Mouse (Mus musculus) Muller cell, postnatal 12 days (primary cell): ENCODE data around the gene Hyal3.

ENCODE experiments used
- DNase-seq: peaks from one replicate; pipeline ENCODE4 v3.0.0-alpha.2; 2015; ENCODE audit errors: inconsistent ontology term

Gene Hyal3

DNA sequence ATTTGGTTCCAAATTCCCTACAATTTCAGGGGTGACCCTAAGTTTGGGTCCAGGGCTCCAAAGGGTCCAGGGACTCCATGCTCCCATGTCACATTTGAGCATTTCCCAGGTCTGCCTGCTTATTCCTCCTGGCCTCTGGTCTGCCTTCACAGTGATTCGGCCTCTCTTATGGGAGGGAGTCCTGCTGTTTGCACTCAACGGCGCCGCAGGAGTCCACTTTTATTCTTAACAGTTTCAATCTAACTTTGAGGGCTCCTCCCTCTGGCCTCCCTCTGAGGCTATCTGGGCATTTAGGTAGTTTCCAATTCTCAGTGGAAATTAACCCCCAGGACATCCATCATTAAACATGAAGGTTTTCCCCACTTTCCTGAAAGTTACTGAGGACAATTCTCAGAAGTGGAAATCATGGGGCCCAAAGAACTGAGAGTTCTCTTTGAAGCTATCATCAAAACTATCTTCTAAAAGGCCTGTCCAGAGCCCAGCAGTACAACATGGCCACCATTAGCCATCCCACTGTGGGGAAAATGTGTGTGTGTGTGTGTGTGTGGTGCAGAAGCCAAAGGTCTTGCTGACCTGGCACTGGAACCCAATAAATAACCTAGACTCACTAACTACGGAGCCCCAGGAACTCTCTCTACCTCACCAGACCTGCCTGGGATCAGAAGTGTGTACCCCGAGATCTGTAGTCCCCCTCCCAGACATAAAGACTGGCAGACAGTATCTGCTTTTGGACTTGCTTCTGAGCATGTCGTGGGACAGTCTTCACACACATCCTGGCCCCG, 13.9 kb downstream of the Hyal3 start:
- no peak for DNase-seq

DNA sequence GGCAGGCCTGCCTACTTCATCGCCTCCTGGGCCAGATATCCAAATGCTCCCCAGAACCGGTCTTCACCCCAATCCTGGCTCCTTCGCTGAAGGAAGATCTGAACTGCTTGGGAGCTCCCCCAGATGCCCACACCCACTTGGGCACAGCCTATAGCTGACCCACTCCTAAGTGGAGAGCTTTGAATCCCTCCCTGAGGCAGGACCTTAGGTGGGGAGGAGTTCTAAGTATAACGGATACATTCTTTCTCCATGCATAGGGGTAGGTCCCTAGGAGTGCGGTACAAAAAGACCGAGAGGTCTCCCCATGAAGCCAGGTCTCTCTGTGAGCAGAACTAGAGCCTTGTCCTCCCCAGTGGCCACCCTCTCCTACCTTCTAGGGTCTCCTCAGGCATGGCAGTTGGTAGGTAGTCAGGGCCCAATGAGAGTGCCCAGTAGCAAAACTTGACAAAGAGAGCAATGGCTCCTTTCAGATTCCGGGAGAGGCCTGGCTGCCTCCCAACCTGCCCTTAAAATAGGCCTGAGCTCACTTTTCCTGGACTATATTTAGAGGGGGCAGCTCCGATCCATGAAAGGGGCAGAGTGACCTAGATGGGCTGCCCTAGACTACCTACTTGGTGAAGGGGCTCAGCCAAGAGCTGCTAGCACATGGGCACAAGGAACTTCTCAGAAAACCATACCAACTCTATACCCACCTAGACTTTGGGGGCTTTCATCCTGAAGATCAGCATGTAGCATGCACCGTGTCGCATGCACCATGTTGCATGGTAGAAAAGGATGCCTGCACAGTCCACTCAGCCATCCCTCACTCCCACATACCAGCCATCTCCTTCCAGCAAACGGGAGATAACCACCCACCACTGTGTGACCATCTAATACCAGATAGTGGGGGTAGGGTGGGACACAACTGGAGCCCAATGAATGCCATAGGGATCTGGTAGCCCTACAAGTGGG, 16.3 kb downstream of the Hyal3 start:
- no peak for DNase-seq

DNA sequence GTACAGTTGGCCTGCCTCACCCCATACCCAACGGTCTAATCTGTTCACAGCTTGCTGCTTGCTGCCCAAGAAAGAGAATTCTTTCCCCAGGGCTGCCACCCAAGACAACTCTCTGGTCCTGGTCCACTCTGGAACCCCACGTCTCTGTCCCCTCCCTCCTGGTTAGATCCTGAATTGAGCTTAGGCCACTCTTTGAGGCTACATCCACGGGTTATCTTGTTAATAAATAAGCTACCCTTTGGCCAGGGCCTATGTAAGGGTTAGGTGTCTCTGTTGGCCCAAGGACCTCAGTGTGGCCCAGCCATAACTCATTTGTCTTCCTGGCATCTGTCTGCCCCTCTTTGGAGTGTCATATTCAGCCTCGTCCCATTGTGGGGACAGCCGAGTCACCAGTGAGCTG, 17.8 kb downstream of the Hyal3 start:
- DNase-seq = no peak

DNA sequence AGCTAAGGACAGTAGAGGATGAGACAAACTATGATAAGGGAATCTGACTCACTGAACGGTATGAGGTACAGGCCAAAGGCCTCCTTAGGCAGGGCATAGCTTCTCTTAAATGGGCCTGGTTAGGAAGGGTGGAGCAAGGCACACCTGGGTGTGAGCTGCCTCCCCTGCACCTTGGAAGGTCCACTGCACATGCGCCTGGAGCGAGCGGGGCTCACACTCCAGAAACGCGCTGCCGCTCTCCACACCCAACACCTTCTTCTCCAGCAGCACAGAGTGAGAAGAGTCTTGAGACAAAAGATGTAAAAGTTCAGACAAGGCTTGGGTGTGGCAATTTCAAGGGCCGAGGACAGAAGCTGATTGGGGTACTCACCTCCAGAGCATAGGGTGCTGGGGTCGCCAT, 18.8 kb downstream of the Hyal3 start:
- no peak for DNase-seq

DNA sequence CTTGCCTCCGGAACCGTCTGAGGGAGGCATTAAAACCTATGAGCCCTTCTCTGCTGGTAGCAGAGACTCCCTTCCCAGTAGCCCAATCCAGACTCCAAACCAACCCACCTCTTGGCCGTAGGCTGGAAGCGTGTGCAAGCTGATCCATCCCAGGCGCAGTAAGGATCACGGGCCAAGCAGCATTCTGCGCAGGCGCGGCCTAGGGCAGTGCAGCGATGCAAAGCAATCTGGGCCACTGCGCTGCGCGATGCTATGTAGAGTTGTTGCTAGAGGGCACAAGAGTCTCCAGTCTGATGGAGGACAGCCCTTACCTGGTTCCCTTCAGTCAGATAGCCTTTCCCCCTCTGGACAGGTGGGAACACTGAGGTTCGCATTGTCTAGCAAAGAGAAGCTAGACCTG, 19.2 kb downstream of the Hyal3 start:
- DNase-seq = no peak

DNA sequence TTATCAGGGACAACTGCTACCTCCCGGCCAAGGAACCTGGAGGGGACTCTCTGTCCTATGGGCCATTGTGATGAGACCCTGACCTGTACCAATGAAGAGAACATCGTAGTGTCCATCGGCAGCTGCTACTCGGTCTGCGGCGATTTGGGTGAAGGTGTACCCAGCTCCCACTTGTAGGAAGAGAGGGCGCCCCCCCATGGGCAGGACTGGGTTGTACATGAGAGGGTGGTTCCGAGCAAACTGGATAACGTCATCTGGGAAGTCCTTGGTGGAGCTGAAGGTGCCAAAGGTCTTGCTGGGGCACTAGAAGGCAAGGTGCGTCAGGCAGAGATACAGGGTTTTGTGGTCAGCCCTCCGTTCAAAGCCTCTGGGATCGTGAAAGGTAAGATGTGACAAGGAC, 20.1 kb downstream of the Hyal3 start:
- DNase-seq = no peak

DNA sequence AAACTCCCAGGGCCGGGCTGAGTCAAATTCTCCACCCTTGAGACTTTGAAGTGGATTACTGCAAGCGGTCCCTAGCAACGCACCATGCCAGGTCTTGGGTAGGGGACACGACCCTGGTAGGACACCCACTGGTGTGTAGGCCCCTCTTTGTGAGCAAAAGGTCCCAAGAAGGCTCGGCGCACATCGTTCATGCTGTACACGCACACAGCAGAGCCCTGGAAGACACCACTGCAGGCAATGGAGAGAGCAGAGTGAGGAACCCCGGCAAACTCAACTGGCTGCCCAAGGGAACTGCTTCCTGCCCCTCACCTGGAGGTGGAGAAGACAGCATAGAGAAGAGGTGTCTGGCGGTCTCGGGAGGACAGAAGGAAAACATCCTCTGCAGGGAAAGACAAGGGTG, 20.7 kb downstream of the Hyal3 start:
- no peak for DNase-seq

DNA sequence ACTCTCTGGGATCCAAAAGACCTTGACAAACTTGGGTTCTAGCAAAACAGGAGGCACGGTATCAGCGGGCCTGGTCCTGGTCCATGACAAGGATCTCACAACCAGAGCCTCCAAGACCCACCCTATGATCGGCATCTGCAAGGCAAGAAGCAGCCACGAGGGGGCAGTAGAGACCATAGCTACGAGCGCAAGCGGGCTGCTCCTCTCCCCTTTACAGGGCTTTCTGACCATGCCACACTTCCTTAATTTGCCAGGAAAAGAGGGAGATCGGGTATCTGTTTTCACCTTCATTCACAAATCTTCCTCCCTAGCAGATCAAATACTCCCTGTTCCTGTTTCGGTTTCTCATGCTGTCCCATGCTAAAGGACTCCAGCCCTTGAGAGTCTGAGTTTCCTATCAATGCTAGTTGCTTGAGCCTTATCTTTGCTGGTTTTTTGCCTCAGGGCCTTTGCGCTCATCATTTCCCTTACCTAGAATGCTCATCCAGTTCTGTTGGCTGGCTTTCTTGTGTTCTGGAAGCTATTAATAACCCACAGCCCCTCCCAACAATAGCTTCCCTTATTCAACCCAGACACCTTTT, 21.5 kb downstream of the Hyal3 start:
- peak; percentile 81 for DNase-seq

DNA sequence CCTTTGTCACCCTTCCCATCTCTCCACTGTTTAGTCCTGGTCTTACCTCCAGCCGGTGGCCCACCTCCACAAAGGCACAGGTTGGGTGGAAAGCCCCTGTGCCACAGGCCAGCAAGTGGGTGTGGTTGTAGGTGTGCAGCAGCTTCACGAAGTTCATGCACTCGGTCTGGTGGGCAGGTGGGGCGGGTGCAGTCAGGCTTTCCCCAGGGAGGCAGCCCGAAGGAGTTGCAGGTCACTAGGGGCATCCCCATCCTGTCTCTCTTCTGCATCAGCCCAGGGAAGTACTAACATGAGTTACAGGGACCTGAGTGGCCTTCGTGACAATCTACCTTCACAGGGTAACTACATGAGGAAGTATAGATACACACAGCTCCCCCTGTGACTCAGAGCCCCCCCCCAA, 22.6 kb downstream of the Hyal3 start:
- no peak for DNase-seq

DNA sequence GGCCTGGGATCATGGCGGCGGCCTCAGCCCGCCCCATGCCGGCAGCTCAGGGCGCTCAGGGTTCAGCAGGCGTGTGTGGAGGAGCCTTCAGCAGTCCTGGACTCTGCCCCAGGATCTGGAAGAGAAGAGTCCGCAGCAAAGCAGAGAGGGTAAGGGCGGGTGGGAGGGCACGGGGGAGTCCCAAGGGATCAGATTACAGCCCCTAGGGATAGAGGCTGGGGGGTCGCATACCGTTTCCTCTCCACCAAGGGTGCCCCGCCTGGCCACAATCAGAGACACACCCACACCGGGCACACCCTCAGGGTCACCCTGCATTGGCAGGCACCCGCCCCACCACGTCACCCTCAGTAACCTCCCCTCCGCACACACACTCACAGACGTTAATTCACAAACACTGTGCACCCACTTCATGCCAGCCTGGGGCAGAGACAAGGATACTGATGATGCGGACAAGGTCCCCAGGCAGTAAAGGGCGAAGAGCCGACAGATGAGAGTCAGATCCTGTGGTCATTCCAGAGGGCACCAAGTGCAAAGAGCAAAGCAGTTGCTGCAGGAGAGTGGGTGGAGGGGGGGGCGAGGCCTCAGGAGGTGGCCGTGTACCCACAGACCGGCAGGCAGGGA, 24.5 kb downstream of the Hyal3 start:
- no peak for DNase-seq

DNA sequence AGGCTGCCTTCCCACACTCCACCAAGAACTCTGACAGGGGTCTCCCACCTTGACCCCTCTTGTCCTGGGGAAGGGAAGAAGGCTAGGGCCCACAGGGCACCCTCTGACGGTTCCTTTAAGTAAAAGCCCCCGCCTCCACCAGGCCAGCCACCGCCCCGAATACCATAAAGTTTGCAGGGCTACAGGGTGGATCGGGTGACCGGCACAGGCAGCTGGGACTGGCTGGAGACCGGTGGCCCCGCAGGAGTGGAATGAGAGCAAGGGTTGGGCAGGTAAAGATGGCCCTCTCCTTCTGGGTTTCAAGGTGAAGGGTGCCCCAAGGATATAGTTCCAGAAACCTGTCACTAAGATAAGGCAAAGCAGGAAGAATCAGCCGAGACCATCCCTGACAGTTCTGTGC, 26.0 kb downstream of the Hyal3 start:
- DNase-seq = peak; percentile 64

DNA sequence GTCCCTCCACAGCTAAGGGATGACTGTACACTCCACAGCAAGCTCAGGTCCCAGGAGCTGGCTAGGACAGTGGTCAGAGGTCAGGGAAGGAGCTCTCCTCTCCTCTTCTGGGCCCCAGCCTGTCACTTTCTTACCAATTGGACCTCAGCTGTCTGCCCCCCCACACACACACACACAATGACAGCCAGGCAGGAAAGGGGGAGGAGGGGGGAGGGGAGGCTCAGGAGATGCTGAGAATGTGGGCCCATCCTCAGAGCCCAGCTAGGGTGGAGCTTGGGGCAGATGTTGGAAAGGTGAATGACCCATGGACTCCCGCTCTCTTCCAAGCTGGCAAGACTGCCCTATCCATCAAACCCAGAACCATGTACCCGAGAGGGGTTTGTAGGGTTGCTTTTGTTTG, 26.4 kb downstream of the Hyal3 start:
- DNase-seq = no peak

DNA sequence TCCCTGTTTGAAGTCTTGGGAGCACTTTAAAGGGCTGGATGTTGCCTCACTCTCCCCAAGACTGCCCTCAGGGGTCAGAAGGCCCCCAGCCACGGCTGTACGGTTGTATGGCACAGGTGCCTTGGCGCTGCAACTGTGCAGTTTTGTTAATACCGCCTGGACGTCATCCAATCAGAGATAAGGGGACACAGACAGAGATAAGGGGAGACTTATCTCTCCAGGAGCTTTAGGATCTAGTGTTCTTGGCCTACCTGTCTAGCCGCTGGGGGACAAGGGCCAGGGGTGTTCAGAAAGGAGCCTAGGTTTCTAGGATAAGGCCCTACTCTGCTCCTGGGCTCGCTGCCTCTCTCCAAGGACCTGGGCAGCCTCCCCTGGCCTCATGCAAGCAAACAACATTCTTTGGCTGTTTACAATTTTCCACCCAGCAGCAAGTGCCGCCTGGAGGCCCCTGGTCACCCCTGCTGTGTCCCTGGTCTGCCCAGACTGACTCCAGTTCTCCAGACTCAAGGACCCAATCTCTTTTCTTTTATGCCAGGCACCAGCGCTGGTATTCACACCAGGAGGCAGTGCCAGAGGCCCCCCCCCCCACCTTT, 27.1 kb downstream of the Hyal3 start:
- no peak for DNase-seq

DNA sequence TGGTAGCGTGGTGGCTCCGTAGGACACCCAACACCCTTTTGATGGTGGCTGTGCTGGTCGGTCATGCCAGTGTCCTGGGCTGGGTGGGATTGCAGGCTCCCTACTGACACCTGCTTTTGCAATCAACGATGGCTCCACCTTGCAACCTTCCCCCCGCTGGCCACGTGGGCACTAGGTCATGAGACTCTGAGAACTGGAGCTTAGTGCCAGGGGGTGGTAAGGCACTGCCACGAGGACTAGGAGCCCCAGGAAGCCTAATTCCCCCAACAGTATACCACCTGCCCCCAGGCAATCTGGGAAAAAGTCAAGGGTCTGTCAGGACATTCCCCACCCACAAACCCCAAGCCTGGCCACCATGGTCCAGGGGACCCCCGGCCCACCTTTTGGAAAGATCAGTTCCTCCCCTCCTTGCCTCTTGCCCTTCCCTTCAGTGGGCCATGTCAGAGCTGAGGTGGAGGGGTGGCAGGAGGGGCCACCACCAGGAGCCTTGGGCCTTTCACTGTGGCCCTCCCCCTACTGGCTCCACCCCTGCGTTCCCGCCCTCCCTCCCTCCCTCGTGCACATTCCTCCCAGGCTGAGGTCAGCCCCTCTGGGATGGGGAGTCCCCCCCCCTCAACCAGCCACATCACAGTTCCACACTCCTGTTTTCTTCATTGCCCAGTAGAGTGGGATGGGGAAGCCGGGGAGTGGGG, 28.3 kb downstream of the Hyal3 start, which contains the start of gene Sema3b:
TSS of gene Sema3b (minus strand) at position 489 of the 692 bp plus-strand sequence.
- peak; percentile 82 for DNase-seq

DNA sequence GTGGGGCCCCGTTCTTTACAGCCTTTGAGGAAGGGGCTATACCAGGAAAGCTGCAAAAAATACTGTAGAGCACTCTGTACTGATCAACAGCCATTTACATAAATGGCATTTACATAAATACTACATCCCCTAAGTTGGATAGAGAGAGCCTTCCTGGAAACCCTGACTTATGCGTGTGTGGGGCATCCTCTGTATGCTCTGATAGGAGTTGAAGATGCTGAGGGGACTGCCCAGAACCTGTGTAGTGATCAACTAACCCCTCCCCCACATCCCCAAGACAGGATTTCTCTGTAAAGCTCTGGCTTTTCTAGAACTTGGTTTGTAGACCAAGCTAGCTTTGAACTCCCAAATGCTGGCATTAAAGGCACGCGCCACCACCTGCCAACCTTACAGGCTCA, 28.8 kb downstream of the Hyal3 start:
- DNase-seq = no peak

DNA sequence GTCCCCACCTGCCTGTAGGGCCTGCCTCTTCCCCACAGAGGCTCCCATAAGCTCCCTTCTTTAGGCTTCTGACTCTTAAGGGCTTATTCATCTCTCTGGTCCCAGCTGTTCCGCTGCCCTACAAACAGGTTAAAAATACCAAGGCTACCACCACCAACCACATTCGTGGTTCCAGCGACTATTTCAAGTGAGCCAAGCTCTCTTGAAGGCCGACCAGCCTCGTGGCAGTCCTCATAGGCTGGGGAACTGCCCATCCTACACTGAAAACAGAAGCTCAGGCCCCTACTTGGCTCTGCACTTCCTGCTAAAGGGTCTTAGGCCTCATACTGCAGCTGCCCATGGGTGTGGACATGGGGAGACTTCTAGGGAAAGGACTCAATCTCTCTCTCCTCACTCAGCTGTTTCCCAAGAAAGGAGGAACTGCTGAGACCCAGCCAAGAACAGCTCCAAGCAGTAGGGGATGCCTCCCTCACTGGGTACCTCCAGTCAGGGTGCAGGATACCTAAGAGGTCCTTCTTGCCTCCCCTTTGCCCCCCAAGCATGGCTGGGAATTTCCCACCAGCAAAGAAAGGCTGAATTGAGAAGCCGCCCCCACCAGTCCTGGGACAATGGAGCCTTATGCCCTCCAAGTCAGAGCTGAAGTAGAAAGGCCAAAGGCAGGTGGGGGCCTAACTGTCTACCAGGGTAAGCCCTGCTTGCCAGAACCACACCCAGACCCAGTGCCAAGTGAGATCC, 31.0 kb downstream of the Hyal3 start:
- DNase-seq = no peak

DNA sequence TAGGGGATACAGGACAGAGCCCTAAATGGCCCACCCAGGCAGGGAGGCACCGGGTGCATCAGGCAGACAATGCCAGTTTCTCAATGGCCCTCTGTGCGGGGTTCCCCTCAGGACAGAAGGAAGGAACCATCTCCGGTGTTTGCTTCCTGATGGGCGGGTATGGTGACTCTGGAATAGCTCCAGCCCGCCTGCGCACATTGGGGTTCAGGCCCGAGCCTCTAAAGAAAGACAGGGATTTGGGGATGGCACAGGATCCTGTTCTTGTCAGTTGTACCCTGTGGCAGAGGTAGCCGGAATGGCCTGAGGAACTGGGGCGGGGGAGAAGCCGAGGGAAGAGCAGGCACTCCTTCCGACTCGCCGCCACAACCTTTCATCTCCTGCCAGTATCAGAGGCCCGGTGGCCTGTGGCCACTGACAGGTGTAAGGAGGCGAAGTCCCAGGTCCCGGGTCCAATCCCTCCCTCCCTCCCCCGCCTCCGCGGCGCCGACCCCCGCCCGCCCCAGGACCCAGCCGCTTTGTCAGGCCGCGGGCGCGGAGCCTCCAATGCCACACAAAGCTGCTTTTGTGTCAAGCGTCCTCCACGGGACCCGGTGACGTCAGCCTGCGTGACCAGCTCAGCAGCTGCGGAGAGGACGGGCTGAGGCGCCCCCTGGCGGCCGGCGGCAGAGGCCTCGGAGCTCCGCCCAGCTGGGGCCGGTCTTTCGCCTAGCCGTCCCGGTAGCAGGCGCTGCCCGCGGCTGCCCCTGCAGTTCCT, 31.8 kb downstream of the Hyal3 start:
- DNase-seq = peak; percentile 99

DNA sequence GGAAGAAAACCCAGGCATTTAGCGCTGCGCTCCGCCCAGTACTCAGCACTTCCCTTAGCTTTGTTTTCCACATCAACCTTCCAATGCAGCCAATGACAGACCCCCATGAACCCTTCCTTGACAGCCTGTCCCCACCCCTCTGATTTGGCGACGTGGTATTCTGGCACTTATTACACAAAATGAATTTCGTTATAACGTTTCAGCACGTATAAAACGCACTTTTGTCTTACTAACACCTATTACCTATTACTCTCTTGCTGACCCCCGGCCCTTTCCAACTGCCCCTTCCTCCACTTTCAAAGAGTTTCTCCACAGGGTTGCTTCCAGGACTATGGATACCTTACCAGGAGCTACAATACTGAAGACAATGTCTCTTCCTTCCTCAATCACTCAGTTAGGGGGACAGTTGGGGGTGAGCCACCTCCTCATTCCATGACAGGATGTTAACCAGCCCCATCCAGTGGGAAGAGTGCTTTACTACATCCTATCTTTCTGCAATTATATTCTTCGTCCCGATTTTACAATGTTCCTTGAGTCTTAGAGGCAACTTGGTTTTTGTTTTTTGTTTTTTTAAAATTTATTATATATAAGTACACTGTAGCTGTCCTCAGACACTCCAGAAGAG, 32.4 kb downstream of the Hyal3 start:
- no peak for DNase-seq

DNA sequence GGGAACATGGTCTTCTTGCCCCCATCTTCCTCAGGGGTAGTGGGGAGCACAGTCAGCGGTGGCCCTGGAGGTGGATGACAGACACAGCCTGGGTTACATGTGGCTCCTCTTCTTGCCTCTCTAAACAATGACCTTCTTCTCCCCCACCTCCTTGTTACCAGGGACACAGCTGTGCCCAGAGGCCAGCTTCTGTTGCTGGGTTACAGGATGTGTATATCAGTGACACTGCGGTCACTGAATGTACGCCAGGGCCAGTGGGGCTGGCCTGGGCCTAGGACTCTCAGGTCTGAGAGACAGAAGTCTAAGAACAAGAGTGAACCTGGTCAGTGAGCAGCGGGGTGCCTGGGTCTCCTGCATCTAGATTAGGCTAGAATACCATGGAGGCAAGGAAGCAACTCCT, 34.4 kb downstream of the Hyal3 start:
- peak; percentile 66 for DNase-seq
